21 mouse cellular contexts compared by ENCODE assay signal in genomic region chr12:99093989-99094388, GRCm38 (mm10).
DNase-seq lines count a peak whose midpoint lies in the region; ATAC-seq and TF ChIP-seq lines count a peak whose summit lies in the region.
"Had no signal": no experiment of that assay in that cellular context is flagged by ENCODE, and none has a peak within 500 bp of the region (broad histone marks: within the 10 kb centered on the region; RNA-seq: fewer than 3 reads in every experiment).

No protein-coding gene starts in this region.

- DNase-seq in forebrain, postnatal 0 days: peak; percentile 62
- DNase-seq in spleen, postnatal 14 days (ENCODE audit: low spot score in 2 of 2): no peak
- DNase-seq: adrenal gland, adult 2 months; adrenal gland, postnatal 10 days; adrenal gland, postnatal 25 days; cerebellum, adult 11 months; cerebellum, adult 18-20 months; cerebellum, adult 8-10 months; cerebellum, adult 9-11 months; cerebellum, postnatal 14 days; cerebellum, postnatal 36 days; embryo, embryonic 11 days had no signal

- no peaks in the 10 kb centered on the region for H3K9me3 ChIP-seq in forebrain, postnatal 0 days (ENCODE audit: low read length)
- no peaks in the 10 kb centered on the region for H3K9me3 ChIP-seq in forebrain, embryonic 15.5 days
- H3K9me3 ChIP-seq: embryonic facial prominence, embryonic 12.5 days; embryonic facial prominence, embryonic 15.5 days; forebrain, embryonic 10.5 days; forebrain, embryonic 12.5 days had no signal

- H3K27ac ChIP-seq in forebrain, postnatal 0 days (ENCODE audit: low read depth, low read length): no peak overlapping the region
- H3K27ac ChIP-seq in forebrain, embryonic 15.5 days (replicated peaks): no peak overlapping the region
- H3K27ac ChIP-seq: embryonic facial prominence, embryonic 12.5 days; embryonic facial prominence, embryonic 15.5 days; forebrain, embryonic 10.5 days; forebrain, embryonic 12.5 days had no signal

- ATAC-seq in forebrain, postnatal 0 days: no peak
- ATAC-seq in forebrain, embryonic 15.5 days (replicated peaks): no peak
- peak; percentile 54 for ATAC-seq in granulocyte monocyte progenitor cell, adult 5-6 weeks (replicated peaks; ENCODE audit: poor library complexity, severe bottlenecking)
- ATAC-seq in megakaryocyte progenitor cell, adult 5-6 weeks (replicated peaks; ENCODE audit: poor library complexity): peak; percentile 57
- ATAC-seq: forebrain, embryonic 14.5 days had no signal

- no peak overlapping the region for H3K4me3 ChIP-seq in forebrain, postnatal 0 days (ENCODE audit: low read depth, low read length)
- no peak overlapping the region for H3K4me3 ChIP-seq in forebrain, embryonic 15.5 days
- H3K4me3 ChIP-seq: embryonic facial prominence, embryonic 12.5 days; embryonic facial prominence, embryonic 15.5 days; erythroblast, embryonic 14.5 days; forebrain, embryonic 10.5 days; forebrain, embryonic 12.5 days had no signal

- H3K4me2 ChIP-seq in forebrain, postnatal 0 days (ENCODE audit: low read depth): no peak overlapping the region
- H3K4me2 ChIP-seq in forebrain, embryonic 15.5 days (replicated peaks): no peak overlapping the region
- H3K4me2 ChIP-seq: embryonic facial prominence, embryonic 12.5 days; embryonic facial prominence, embryonic 15.5 days; forebrain, embryonic 12.5 days had no signal

- WGBS in forebrain, postnatal 0 days: 69% methylated on average over 6 of the region's 6 CpGs
- 77% methylated on average over 6 of the region's 6 CpGs for WGBS in forebrain, embryonic 15.5 days

- TF ChIP-seq CTCF in forebrain, postnatal 0 days (IDR thresholded peaks at IDR 0.05; ENCODE audit: low read depth): no peak

- H3K9ac ChIP-seq in forebrain, postnatal 0 days: no peak overlapping the region
- H3K9ac ChIP-seq in forebrain, embryonic 15.5 days (replicated peaks): no peak overlapping the region
- H3K9ac ChIP-seq: embryonic facial prominence, embryonic 12.5 days; embryonic facial prominence, embryonic 15.5 days; forebrain, embryonic 12.5 days had no signal

- H3K4me1 ChIP-seq in forebrain, postnatal 0 days (ENCODE audit: insufficient read depth): no peaks in the 10 kb centered on the region
- peaks cover 5% of the 10 kb centered on the region; the same call in 1 of the 2 replicates for H3K4me1 ChIP-seq in forebrain, embryonic 15.5 days
- H3K4me1 ChIP-seq: embryonic facial prominence, embryonic 12.5 days had no signal

- no peaks in the 10 kb centered on the region for H3K27me3 ChIP-seq in forebrain, postnatal 0 days (ENCODE audit: insufficient read depth, low read length)
- H3K27me3 ChIP-seq in forebrain, embryonic 15.5 days: no peaks in the 10 kb centered on the region
- H3K27me3 ChIP-seq: embryonic facial prominence, embryonic 12.5 days; embryonic facial prominence, embryonic 15.5 days had no signal

- no peaks in the 10 kb centered on the region for H3K36me3 ChIP-seq in forebrain, postnatal 0 days (ENCODE audit: insufficient read depth)
- H3K36me3 ChIP-seq in forebrain, embryonic 15.5 days: no peaks in the 10 kb centered on the region
- H3K36me3 ChIP-seq: embryonic facial prominence, embryonic 12.5 days; embryonic facial prominence, embryonic 15.5 days; forebrain, embryonic 10.5 days; forebrain, embryonic 12.5 days had no signal

Comparison
In these comparisons a context has a peak if more than half of its experiments do, and no peak if none do; other contexts are left out.
1. ATAC-seq: peak in granulocyte monocyte progenitor cell, adult 5-6 weeks (single experiment) and megakaryocyte progenitor cell, adult 5-6 weeks (single experiment); none in forebrain, postnatal 0 days (single experiment) and forebrain, embryonic 15.5 days (single experiment).